Mouse (Mus musculus) gastrocnemius, postnatal 25 days (tissue): ENCODE measurements at regions not wholly inside any gene's neighbourhood (a gene's known extent, or its start where the extent isn't known, plus 50 kb on each side); places are given as distances from the start of the nearest gene placed in this dataset.

Experiments used
- DNase-seq: peaks from one replicate; pipeline ENCODE4 v3.0.0; 2022
- microRNA-seq, 2 experiments: library from miRNA; unstranded; fragments of <30 nt; microRNA quantifications; one replicate each; pipeline ENCODE4 v1.2.0; 2021; ENCODE audit warnings: borderline replicate concordance in 2 of 2

DNA sequence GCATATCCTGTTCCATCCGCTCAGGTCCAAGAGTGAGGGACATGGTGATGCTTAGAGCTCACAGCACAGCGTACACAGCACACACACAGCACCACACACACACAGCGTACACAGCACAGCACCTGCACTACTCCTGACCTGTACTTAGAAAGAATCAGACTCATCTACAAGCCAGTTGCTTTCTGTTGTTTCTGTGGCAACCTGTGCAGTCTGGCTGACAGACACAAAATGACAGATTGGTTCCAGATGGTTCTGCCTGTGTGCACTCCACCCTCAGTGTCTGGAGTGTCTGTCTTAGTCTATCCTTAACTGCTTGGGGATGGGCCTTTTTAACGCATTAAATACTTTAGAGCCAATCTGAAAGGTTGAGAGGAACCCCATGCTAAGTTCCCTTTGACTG is 150.4 kb upstream of the Kcnab2 start:
- no peak for DNase-seq

DNA sequence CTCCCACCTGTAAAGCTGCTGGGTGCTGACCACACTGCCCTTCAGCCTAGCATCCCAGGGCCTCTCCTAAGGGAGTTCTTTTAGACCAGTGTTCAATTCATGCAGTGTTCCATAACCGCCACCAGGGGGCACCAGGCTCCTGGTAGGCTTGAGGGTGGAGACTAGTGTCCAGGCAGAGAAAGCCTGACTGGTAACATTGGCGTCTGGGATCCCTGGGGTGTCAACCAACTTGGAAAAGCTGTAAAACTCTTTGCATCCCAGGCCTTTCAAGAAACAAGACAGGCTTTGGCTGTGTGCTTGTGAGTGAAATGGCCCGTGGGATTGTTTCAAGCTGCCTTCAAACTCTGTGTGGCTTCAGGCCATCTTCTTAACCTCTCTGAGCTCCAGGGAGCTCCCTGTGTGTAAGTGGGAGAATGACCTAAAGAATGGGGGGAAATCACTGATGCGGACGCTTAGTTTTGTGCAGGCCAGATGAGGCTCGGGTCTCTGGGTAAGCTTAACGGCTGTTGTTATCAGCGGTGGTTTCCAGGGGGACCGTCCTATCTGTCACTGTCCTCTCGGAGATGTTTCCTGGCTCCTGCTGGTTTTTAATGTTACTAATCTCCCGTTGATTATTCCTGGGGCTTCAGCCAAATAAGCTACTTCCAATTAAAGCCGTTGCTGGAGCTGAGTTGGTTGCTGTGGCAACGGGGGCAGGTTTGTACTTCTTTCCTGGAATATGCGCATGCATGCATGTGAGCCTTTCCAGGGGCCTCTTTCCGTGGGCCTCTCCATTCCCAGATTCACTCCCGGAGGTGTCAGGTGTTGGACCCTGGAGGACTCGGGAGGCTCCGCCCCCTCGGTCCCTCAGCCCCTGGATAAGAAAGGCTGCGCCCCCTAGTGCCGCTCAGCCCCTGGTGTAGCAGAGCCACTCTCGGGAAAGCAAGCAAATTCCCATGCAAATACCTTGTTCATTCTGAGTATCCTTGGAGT is 147.6 kb upstream of the Kcnab2 start:
- no peak for DNase-seq

DNA sequence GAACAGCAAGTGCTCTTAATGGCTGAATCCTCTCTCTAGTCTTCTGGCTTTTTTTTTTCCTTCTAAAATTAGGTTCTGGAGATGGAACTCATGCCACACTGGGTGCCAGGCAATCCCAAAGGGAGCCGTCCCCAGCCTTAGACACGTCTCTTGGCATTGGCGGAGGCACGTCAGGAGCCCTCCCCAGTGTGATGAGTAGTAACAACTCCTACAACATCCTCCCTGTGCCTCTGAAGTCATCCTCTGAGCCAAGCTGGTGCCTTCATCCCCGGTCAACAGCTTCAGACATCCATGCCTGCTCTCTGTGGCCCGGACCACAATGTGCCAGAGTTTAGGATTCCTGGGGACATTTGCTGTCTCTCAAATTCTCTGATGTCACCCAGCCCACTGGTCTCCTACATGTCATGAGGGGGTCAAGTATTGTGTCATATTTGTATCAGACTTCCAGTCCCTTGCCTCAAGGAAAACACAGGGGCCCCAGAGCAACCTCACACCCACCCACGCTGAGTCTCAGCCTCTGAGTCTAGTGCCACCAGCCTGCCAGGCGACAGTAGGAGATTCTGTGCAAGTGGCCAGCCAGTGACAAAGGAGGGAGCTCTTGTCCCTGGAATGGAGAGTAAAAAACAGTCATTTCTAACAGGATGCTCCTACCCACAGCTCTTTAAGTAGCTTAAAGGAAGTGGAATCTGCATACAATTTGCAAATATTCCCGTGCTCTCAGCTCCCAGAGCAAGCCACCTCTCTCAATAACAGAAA is 144.5 kb upstream of the Kcnab2 start:
- no peak for DNase-seq

DNA sequence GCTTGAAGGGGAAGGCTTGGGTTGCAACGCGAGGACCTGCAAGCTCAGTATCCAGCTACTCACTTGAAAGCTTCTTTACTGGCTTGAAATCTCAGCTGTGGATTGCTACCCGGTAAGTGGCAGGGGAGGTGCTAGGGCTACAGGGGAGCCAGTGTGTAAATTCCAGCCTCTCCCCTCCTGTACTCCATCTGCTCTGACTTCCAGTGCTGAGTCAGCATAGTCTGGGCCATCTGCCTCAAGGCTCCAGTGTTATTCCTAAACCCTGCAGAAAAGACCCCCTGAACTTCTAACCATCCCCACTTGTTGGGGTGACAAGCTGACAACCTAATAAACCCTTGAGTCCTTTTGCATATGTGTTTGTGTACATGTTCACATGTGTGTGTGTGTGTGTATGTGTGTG is 140.0 kb upstream of the Kcnab2 start:
- DNase-seq: no peak

DNA sequence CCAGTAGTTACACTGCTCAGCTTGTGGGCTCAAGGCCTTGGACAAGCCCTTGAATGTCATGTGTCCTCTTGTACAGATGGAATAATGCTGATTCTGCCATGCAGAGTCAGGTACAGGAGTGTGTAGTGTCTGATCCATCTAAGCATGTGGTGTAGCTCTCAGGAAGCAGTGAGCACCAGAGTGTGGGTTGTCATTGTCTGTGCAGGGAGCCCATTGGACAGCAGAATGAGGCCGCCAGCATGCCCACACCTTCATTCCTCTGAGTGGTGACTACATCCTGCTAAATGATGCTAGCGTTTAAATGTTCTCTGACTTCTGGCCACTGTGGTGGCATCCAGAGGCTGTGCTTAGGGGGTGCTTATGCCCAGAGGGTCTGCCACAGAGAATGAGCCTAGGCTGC is 137.5 kb upstream of the Kcnab2 start:
- DNase-seq: no peak

DNA sequence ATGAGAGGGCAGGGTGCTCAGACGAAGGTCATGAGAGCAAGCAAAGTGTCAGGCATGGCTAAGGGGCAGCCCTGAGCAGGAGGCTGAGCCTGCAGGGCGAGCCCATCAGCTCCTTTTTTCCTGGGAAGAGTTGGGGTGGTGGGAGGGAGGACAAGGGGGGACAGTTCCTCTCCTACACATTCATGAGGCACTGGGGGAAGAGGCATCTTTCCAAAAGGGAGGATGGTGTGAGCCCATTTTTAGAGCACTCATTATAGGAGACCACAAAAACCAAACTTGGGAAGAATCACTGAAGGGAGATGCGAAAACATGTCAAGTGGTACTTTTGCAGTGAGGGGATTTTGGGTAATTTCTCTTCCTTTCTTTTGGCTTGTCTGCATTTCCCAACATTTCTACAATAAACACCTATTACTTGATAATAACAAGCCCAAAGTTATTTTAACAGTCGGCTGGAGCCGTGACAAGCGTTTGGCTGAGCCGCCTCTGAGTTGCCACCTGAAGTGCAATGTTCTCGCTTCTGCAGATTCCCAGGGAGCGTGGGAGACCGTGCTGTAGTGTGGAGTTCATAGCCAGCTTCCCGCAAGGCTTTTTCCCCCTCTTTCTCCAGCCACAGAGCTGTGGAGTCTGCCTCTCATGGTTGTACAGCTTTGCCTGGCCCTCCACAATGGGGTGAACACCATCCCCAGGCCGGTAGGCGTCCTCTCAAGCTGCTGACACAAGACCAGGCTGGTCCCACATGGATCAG is 136.9 kb upstream of the Kcnab2 start:
- no peak for DNase-seq

Small RNAs in the stretch of these regions (microRNA-seq; reads per million reads assigned to microRNA genes)
- 0 reads per million in 2 experiments for gene Gm25779
